Mouse (Mus musculus) kidney, postnatal 36 days (tissue): ENCODE results near the gene Slc15a2.

Experiments used
- DNase-seq, 2 experiments: peaks; one replicate each; pipeline ENCODE4 v3.0.0; 2021 to 2022; ENCODE audit warnings: mixed read lengths in 2 of 2

Gene Slc15a2

GRCm38 (mm10) chr16:36784594-36785313 lies at the start of gene Slc15a2:
Gene Slc15a2, minus strand, starts transcription at chr16:36784962.
- DNase-seq, result peak; percentile 49 to 53

- DNase-seq, result no peak
These were observed 44.1 kb upstream of the Slc15a2 start for GRCm38 (mm10) chr16:36828820-36829219.

- DNase-seq, result peak; percentile 87 to 93
These were observed 43.5 kb upstream of the Slc15a2 start, which contains the start of gene Iqcb1 for GRCm38 (mm10) chr16:36828054-36828786. Gene Iqcb1, plus strand, starts transcription at chr16:36828385.

- DNase-seq, result no peak
These were observed 42.9 kb upstream of the Slc15a2 start for GRCm38 (mm10) chr16:36827611-36828053.

GRCm38 (mm10) chr16:36821474-36821873 lies 36.7 kb upstream of the Slc15a2 start:
- DNase-seq, result no peak

- DNase-seq, result no peak
These were observed 36.0 kb upstream of the Slc15a2 start for GRCm38 (mm10) chr16:36820747-36821146.

GRCm38 (mm10) chr16:36820016-36820415 lies 35.3 kb upstream of the Slc15a2 start:
- DNase-seq, result no peak

GRCm38 (mm10) chr16:36817321-36817926 lies 32.7 kb upstream of the Slc15a2 start:
- peak; percentile 79 to 88 for DNase-seq

GRCm38 (mm10) chr16:36816916-36817315 lies 32.2 kb upstream of the Slc15a2 start:
- no peak for DNase-seq

- DNase-seq, result no peak
These were observed 28.9 kb upstream of the Slc15a2 start for GRCm38 (mm10) chr16:36813680-36814079.

GRCm38 (mm10) chr16:36808616-36809015 lies 23.9 kb upstream of the Slc15a2 start:
- peak; percentile 45 to 62 for DNase-seq

- no peak for DNase-seq
These were observed 17.6 kb upstream of the Slc15a2 start for GRCm38 (mm10) chr16:36802361-36802760.

GRCm38 (mm10) chr16:36798334-36798733 lies 13.6 kb upstream of the Slc15a2 start:
- no peak for DNase-seq

- DNase-seq, result no peak
These were observed 10.2 kb upstream of the Slc15a2 start for GRCm38 (mm10) chr16:36794976-36795375.

- DNase-seq, result no peak
These were observed 5.4 kb upstream of the Slc15a2 start for GRCm38 (mm10) chr16:36790166-36790565.

- peak; percentile 39 to 66 for DNase-seq
These were observed 1.7 kb upstream of the Slc15a2 start for GRCm38 (mm10) chr16:36786466-36786865.

- peak; percentile 26 to 27 for DNase-seq
These were observed 616 bp downstream of the Slc15a2 start for GRCm38 (mm10) chr16:36784146-36784545.

GRCm38 (mm10) chr16:36775658-36776057 lies 9.1 kb downstream of the Slc15a2 start:
- no peak for DNase-seq

- peak; percentile 24 to 25 for DNase-seq
These were observed 11.8 kb downstream of the Slc15a2 start for GRCm38 (mm10) chr16:36772996-36773395.

GRCm38 (mm10) chr16:36771703-36772102 lies 13.1 kb downstream of the Slc15a2 start:
- DNase-seq, result no peak

GRCm38 (mm10) chr16:36771244-36771643 lies 13.5 kb downstream of the Slc15a2 start:
- no peak for DNase-seq

- DNase-seq, result no peak
These were observed 13.9 kb downstream of the Slc15a2 start for GRCm38 (mm10) chr16:36770830-36771229.

GRCm38 (mm10) chr16:36770191-36770771 lies 14.5 kb downstream of the Slc15a2 start:
- DNase-seq, result no peak
